Mouse (Mus musculus) ES-E14 (cell line): ENCODE results near the gene Aqp11. TPM values are rescaled to one million over a fixed set of nuclear protein-coding genes. Genes with fewer than 3 reads are reported as not detected.

Source experiments
- DNase-seq: peaks from one replicate; pipeline ENCODE4 v3.0.0-alpha.2; 2013; ENCODE audit warnings: low read depth, low spot score
- H3K27ac ChIP-seq: 2 replicates; pipeline ENCODE4 v1.5.1; 2012; ENCODE audit warnings: low read depth, mild to moderate bottlenecking, low read length, moderate library complexity, mixed read lengths; ENCODE audit not compliant: poor library complexity, insufficient read depth, severe bottlenecking
- H3K36me3 ChIP-seq: 2 replicates; pipeline ENCODE4 v1.6.1; 2012; ENCODE audit warnings: mild to moderate bottlenecking, low read length, moderate library complexity, mixed read lengths; ENCODE audit not compliant: control insufficient read depth, poor library complexity, insufficient read depth, severe bottlenecking
- H3K4me1 ChIP-seq, 2 experiments: fragments of 150-350 bp in 1 of 2; sonication (generic) in 1 of 2; 2 replicates each; pipeline ENCODE4 v1.6.1; 2012; ENCODE audit warnings: low read length in 2 of 2, mild to moderate bottlenecking in 1 of 2, mixed read lengths in 1 of 2; ENCODE audit not compliant: control insufficient read depth in 2 of 2, insufficient read depth in 2 of 2, poor library complexity in 1 of 2
- H3K4me3 ChIP-seq, 2 experiments: fragments of 150-350 bp in 1 of 2; sonication (generic) in 1 of 2; 2 replicates each; pipeline ENCODE4 v1.5.1; 2012; ENCODE audit warnings: low read length in 2 of 2, low read depth in 1 of 2, mild to moderate bottlenecking in 1 of 2, mixed read lengths in 1 of 2; ENCODE audit not compliant: insufficient read depth in 1 of 2, poor library complexity in 1 of 2, severe bottlenecking in 1 of 2
- H3K9ac ChIP-seq: 2 replicates; pipeline ENCODE4 v1.6.1; 2012; ENCODE audit warnings: low read depth, mild to moderate bottlenecking, low read length, mixed read lengths; ENCODE audit not compliant: poor library complexity, insufficient read depth, severe bottlenecking
- H3K9me3 ChIP-seq: fragments of 150-350 bp; sonication (generic); 2 replicates; pipeline ENCODE4 v1.6.1; 2012; ENCODE audit warnings: low read depth, mild to moderate bottlenecking, low read length; ENCODE audit not compliant: control insufficient read depth, insufficient read depth
- CHD2 ChIP-seq: IDR thresholded peaks from 2 replicates; pipeline ENCODE4 v1.6.1; 2014; ENCODE audit warnings: mild to moderate bottlenecking, low read depth, low read length, inconsistent platforms
- HCFC1 ChIP-seq: IDR thresholded peaks from 2 replicates; pipeline ENCODE4 v1.6.1; 2012; ENCODE audit warnings: low read length, inconsistent platforms, borderline replicate concordance; ENCODE audit not compliant: insufficient read depth
- MAFK ChIP-seq: IDR thresholded peaks from 2 replicates; pipeline ENCODE4 v1.6.1; 2014; ENCODE audit warnings: mild to moderate bottlenecking, low read depth, low read length, inconsistent platforms; ENCODE audit not compliant: insufficient read depth
- ZC3H11A ChIP-seq: IDR thresholded peaks from 2 replicates; pipeline ENCODE4 v1.6.1; 2012; ENCODE audit warnings: low read depth, mild to moderate bottlenecking, inconsistent platforms, low read length, borderline replicate concordance
- ZNF384 ChIP-seq: IDR thresholded peaks from 2 replicates; pipeline ENCODE4 v1.6.1; 2012; ENCODE audit warnings: low read depth, low read length, inconsistent platforms
- in situ Hi-C, 2 experiments: fragments of 600-800 bp; cut with MboI; formaldehyde crosslinking; loops; one replicate each; pipeline ENCODE4 v1.15.1; 2025; ENCODE audit warnings: low sequenced_read_pairs in 2 of 2, inconsistent platforms in 1 of 2; ENCODE audit not compliant: unreplicated experiment in 2 of 2
- total RNA-seq: library from RNA; depleted of rRNA; stranded (reverse); fragments of 300-350 nt; gene quantifications from 2 replicates; pipeline ENCODE4 v1.2.3, GENCODE M21; 2012

The Aqp11 gene
- total RNA-seq, 1 experiment: 3.6 TPM

DNA sequence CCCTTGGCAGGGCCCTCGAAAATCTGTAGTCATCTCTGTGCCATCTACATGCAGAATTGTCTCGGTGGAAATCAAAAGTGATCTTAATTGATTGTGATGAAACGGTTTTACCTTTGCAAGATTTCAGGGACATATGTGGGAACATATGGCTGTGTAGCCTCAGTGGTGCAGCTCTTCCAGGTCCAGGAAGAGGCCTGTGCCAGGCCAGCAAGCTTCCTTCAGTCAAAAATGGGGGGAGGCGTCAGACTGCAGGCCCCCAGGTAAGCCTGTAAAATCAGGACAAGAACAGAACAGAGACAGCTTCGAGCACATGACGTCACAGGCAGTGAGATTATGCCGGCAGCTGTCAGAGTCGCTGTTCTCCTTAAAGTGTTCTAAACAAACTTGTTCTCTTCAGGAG is 29.8 kb upstream of the Aqp11 start:
- DNase-seq: no peak
- in situ Hi-C loops: no loop called here
- peaks cover 0 to 2% of the 10 kb centered on the region in 2 experiments; a peak in 1 of 4 replicates for H3K4me1 ChIP-seq
- no peak for TF ChIP-seq HCFC1
- no peaks in the 10 kb centered on the region for H3K36me3 ChIP-seq
- H3K9me3 ChIP-seq: no peaks in the 10 kb centered on the region
- no peak overlapping the region for H3K9ac ChIP-seq
- H3K27ac ChIP-seq: no peak overlapping the region
- no peak overlapping the region for H3K4me3 ChIP-seq

GRCm38 (mm10) chr7:97766406-97767166 is 28.5 kb upstream of the Aqp11 start:
- H3K36me3 ChIP-seq: no peaks in the 10 kb centered on the region
- no peaks in the 10 kb centered on the region for H3K9me3 ChIP-seq
- H3K4me3 ChIP-seq: no peak overlapping the region
- H3K27ac ChIP-seq: no peak overlapping the region
- peaks cover 0 to 2% of the 10 kb centered on the region in 2 experiments; a peak in 1 of 4 replicates for H3K4me1 ChIP-seq
- in situ Hi-C loops: no loop called here
- no peak for DNase-seq
- no peak overlapping the region for H3K9ac ChIP-seq
- TF ChIP-seq ZC3H11A (no peak), ZNF384 (no peak), HCFC1 (no peak), MAFK (no peak), CHD2 (no peak)

GRCm38 (mm10) chr7:97765963-97766347 is 27.9 kb upstream of the Aqp11 start:
- TF ChIP-seq MAFK (no peak), ZNF384 (no peak), ZC3H11A (no peak), HCFC1 (no peak), CHD2 (no peak)
- H3K27ac ChIP-seq: no peak overlapping the region
- in situ Hi-C loops: no loop called here

GRCm38 (mm10) chr7:97765181-97765962 is 27.3 kb upstream of the Aqp11 start:
- no peak overlapping the region for H3K27ac ChIP-seq
- no peaks in the 10 kb centered on the region for H3K36me3 ChIP-seq
- H3K4me1 ChIP-seq: peaks cover 0 to 2% of the 10 kb centered on the region in 2 experiments; a peak in 1 of 4 replicates
- no peak overlapping the region for H3K9ac ChIP-seq
- H3K9me3 ChIP-seq: no peaks in the 10 kb centered on the region
- in situ Hi-C loops: no loop called here
- TF ChIP-seq ZC3H11A (no peak), CHD2 (no peak), MAFK (no peak), ZNF384 (no peak), HCFC1 (no peak)
- no peak overlapping the region for H3K4me3 ChIP-seq
- DNase-seq: no peak

More at GRCm38 (mm10) chr7:97765963-97766347, 27.9 kb upstream of the Aqp11 start:
- no peak overlapping the region for H3K9ac ChIP-seq
- no peaks in the 10 kb centered on the region for H3K9me3 ChIP-seq
- peaks cover 0 to 2% of the 10 kb centered on the region in 2 experiments; a peak in 1 of 4 replicates for H3K4me1 ChIP-seq
- no peak for DNase-seq
- H3K4me3 ChIP-seq: no peak overlapping the region
- no peaks in the 10 kb centered on the region for H3K36me3 ChIP-seq
